Mouse (Mus musculus) T-helper 2 cell (primary cell): ENCODE measurements around the gene Mgat5.

ENCODE experiments used
- in situ Hi-C: fragments of 300-600 bp; cut with MboI, MseI; formaldehyde crosslinking; loops from one replicate; pipeline ENCODE4 v1.15.1; 2025; ENCODE audit warnings: high pct_unique_total_duplicates

Mgat5 gene

GRCm38 (mm10) chr1:127251751-127252150, 46.9 kb downstream of the Mgat5 start:
- in situ Hi-C loops: no loop called here

- in situ Hi-C loops: no loop called here
Measured at GRCm38 (mm10) chr1:127257005-127257404, 52.2 kb downstream of the Mgat5 start.

- in situ Hi-C loops: no loop called here
Measured at GRCm38 (mm10) chr1:127259669-127260068, 54.9 kb downstream of the Mgat5 start.

GRCm38 (mm10) chr1:127260969-127261368, 56.2 kb downstream of the Mgat5 start:
- in situ Hi-C loops: no loop called here

- in situ Hi-C loops: no loop called here
Measured at GRCm38 (mm10) chr1:127262170-127262837, 57.5 kb downstream of the Mgat5 start.

- in situ Hi-C loops: no loop called here
Measured at GRCm38 (mm10) chr1:127267985-127268384, 63.2 kb downstream of the Mgat5 start.

- in situ Hi-C loops: no loop called here
Measured at GRCm38 (mm10) chr1:127269343-127269742, 64.5 kb downstream of the Mgat5 start.

GRCm38 (mm10) chr1:127270273-127271020, 65.6 kb downstream of the Mgat5 start:
- in situ Hi-C loops: no loop called here

- in situ Hi-C loops: no loop called here
Measured at GRCm38 (mm10) chr1:127271156-127271555, 66.3 kb downstream of the Mgat5 start.

- in situ Hi-C loops: no loop called here
Measured at GRCm38 (mm10) chr1:127273363-127273762, 68.5 kb downstream of the Mgat5 start.

GRCm38 (mm10) chr1:127275572-127276324, 70.9 kb downstream of the Mgat5 start:
- in situ Hi-C loops: no loop called here

- in situ Hi-C loops: no loop called here
Measured at GRCm38 (mm10) chr1:127278067-127278466, 73.3 kb downstream of the Mgat5 start.

- in situ Hi-C loops: no loop called here
Measured at GRCm38 (mm10) chr1:127280256-127280655, 75.4 kb downstream of the Mgat5 start.

- in situ Hi-C loops: no loop called here
Measured at GRCm38 (mm10) chr1:127284975-127285374, 80.2 kb downstream of the Mgat5 start.

- in situ Hi-C loops: no loop called here
Measured at GRCm38 (mm10) chr1:127287505-127287904, 82.7 kb downstream of the Mgat5 start.

GRCm38 (mm10) chr1:127290879-127291278, 86.1 kb downstream of the Mgat5 start:
- in situ Hi-C loops: no loop called here

GRCm38 (mm10) chr1:127291721-127292120, 86.9 kb downstream of the Mgat5 start:
- in situ Hi-C loops: no loop called here

GRCm38 (mm10) chr1:127293286-127293685, 88.5 kb downstream of the Mgat5 start:
- in situ Hi-C loops: no loop called here

- in situ Hi-C loops: no loop called here
Measured at GRCm38 (mm10) chr1:127296815-127297214, 92.0 kb downstream of the Mgat5 start.

- in situ Hi-C loops: loop anchor here (5.0 kb wide), 3 partner anchors 48 to 92 kb away; partner anchors contain the start of gene Mgat5
Measured at GRCm38 (mm10) chr1:127299774-127300173, 95.0 kb downstream of the Mgat5 start.

- in situ Hi-C loops: loop anchor here (5.0 kb wide), 3 partner anchors 46 to 94 kb away; partner anchors contain the start of gene Mgat5
Measured at GRCm38 (mm10) chr1:127301038-127301437, 96.2 kb downstream of the Mgat5 start.

- in situ Hi-C loops: loop anchor here (5.0 kb wide), 3 partner anchors 45 to 95 kb away; partner anchors contain the start of gene Mgat5
Measured at GRCm38 (mm10) chr1:127302620-127303019, 97.8 kb downstream of the Mgat5 start.
